Mouse (Mus musculus) cerebellum, adult 11-12 months (tissue): ENCODE results near the gene Gabrd.
A peak's percentile ranks its signal among the peaks of the same experiment; 100 is the strongest.

Experiments
- DNase-seq: peaks from one replicate; pipeline ENCODE4 v3.0.0; 2022

Gene Gabrd

DNA sequence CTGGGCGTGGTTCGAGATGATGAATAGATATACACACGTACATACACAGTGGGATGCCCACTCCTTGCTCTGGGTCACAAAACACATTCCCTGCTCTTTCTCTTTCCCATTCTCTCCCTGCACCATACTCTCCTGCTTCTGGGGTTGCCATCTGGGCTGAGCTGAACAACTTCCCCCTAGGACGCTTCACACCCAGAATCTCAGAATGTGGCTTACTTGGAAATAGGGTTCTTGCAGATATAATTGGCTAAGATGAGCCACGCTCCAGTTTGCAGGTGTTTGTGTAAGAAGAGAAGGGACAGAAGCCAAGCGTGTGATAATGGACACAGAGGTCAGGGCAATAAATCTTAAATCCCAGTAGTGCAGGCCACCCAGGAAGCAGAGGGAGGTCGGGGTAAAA is 15.9 kb downstream of the Gabrd start:
- no peak for DNase-seq

DNA sequence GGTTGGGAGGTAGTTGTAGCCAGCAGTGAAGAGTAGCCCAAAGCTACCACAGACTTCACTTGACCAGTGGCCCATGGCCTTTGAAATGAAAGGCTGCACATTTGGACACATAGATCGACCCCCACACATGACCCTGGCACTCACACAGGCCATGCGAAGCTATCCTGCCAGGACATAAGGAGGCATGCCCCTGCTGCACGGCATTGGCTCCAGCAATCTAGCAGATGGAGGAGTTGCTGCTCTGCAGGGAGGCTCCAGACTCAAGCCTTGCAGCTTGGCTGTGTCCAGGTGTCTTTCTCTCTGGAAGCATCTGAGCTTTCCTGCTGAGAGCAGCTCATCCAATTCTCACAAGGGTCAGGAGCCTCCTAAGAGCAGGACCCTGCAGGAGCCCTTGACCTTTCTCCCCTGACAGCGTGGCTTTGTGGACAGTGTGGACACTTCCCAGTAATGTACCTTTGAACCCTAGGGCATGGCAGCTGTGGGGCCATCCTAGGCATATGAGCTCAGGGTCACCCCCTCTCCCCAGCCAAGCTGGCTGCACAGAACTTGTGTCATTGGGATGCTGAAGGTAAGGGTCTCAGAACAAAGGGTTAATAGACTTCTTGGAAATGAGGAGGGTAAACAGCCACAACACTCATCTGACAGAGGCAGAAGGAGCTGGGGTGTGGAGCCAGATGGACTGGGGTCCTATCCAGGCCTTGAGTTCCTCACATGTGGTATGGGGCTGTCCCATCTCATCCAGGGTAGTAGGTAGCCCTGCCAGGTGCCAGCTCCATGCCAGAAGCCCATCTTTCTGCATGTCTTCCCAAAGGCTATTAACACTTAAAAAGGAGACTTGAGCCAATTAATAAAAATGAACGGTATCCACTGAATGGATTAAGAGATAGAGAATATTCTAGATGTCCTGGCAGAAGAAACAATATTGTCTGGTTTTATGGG is 25.8 kb downstream of the Gabrd start:
- DNase-seq: peak; percentile 70

DNA sequence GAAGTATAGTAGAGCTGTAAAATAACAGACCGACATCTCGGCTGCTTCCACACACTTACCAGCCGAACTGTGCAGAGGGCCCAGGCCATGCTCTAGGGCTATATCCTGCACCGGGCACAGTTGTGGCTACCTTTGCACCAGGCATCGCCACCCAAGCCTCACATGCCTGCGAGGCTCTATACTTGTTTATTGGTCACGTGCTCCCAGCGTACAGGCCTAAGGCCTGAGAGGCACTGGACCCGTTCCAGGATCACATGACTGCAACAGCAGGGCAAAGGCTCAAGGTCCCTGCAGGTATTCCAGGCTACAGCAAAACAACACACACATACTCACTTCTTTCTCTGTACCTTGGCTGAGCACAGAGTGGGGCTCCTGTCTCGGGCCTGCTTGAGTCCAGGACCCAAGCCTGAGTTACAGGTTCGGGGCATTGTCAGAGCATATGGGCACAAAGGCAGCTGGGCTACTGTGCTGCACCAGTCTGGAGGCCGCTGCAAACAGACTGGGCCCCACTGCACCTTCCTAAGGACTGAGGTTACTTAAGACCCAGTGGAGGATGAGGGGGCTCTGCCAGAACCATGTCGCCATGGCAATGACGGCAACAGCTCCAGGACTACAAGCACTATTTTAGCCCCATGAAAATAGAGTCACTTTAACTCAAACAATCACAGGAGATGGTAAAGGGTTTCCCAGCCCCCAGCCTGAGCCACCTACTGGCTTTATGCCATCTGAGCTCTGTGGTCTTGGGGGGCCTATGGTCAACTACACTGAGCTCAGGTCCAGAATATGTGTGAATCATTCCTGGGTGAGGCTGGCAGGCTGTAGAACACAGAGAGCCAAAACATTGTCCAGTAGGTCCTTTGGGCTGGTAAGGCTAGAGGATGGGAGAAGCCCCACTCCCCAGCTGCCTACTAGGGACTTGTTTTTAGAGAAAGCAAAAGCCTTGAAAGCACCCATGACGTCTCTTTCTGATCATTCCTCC is 26.9 kb downstream of the Gabrd start:
- DNase-seq: peak; percentile 31

DNA sequence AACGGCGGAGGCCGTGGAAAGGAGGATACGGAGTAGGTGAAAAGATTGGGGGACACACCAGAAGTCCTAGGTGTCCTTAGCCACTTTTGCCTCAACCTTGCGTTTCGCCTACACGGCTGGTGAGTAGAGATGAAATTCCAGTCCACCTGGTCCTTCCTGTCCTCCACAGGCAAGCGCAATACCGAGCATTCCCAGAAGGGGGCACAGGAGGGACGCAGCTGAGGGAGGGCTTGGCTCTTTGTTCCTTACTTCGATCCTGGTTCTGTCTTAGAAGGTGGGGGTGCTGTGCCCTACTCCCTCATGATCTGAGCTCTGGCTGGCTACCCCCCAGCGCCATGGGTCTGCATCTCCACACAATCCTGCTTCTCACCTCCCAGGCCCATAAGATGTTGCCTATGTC is 29.2 kb downstream of the Gabrd start:
- peak; percentile 88 for DNase-seq

DNA sequence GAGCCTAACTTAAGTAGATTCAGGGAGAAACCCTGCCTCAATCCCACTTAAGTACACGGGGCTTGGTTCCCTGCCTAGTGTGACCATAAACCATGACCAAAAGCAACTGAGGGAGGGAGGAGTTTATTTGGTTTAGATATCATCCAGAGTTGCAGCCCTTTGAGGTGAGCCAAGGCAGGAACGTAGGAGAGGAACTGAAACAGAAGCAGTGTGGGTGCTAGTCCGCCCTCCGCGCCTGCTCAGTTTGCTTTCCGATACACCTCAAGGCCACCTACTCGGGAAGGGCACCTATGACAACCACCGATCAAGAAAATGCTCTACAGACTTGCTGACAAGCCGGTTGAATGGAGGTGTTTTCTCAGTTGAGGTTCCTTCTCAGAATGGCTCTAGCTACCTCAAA is 30.2 kb downstream of the Gabrd start:
- peak; percentile 28 for DNase-seq

DNA sequence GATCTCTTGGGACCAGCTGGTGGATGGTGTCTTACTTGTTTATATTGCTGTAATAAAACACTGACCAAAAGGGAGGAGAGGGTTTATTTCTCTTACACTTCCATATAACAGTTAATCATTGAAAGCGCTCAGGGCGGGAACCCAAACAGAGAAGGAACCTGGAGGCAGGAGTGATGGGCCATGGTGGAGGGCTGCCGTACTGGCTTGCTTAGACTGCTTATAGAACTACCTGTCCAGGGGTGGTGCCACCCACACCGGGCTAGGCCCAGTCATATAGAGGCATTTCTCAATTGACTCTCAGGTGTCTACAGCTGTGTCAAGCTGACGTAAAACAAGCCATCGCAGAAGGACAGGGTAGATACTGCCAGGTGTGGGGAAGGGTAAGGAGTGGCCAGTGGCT is 31.1 kb downstream of the Gabrd start:
- peak; percentile 27 for DNase-seq

DNA sequence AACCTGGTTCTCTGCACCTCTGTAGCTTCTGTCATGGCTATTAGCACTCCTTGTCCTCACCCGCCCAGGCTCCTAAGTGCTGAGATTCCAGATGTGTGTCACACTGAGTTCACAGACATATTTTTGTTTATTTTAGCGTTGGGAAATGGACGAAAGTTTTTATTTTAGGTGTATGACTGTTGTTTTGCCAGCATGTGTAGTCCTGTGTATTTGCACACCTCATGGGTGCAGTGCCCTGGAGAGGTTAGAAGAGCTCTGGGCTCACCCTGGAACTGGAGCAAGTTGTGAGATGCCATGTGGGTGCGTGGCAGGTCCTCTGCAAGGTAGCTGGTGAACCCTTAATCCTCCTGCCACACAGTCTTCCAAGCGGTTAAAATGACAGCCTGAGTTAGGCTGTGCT is 35.5 kb downstream of the Gabrd start:
- DNase-seq: peak; percentile 28

DNA sequence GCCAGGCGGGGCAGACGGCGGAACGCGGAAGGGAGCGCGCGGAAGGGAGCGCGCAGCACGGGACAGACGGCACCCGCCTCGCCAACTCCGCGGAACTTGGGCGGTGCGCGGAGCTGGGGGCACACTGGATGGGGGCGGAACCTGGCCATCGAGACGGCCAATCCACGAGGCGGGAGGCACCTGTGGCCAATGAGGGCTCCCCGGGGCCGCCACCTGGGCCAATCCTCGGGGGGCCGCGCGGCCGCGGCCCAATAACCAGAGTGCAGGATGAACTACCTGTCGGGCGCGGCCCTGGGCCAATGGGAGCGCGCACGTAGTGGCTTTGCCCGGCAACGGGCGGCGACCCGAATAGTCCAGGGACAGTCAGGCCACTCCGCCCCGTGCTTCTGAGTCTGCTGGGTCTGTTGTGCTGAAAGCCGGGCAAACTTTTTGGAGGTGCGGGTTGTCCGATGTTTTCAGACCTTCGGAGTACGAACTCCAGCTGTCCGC is 36.6 kb downstream of the Gabrd start, which contains the start of gene Prkcz:
Gene Prkcz, minus strand, starts transcription at position 59 of the 489 bp plus-strand sequence.
- peak; percentile 98 for DNase-seq

DNA sequence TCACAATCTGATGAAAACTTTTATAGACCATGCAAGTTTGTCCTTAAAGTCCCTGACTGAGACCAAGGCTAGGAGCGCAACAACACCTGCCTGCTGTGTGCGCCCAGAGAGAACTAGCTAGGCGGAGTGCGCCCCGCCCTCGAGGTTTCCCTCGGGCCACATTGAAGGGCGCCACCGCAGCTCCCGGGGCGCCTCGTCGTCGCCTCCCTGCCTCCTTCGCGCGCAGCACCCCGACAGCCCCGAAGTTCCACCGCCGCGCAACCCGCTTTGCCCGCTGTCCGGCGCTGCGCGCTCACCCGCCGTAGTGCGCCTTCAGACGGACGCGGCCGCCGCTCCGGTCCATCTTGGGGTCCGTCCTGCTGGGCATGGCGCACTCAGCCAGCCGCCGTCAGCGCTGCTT is 37.1 kb downstream of the Gabrd start:
- no peak for DNase-seq

DNA sequence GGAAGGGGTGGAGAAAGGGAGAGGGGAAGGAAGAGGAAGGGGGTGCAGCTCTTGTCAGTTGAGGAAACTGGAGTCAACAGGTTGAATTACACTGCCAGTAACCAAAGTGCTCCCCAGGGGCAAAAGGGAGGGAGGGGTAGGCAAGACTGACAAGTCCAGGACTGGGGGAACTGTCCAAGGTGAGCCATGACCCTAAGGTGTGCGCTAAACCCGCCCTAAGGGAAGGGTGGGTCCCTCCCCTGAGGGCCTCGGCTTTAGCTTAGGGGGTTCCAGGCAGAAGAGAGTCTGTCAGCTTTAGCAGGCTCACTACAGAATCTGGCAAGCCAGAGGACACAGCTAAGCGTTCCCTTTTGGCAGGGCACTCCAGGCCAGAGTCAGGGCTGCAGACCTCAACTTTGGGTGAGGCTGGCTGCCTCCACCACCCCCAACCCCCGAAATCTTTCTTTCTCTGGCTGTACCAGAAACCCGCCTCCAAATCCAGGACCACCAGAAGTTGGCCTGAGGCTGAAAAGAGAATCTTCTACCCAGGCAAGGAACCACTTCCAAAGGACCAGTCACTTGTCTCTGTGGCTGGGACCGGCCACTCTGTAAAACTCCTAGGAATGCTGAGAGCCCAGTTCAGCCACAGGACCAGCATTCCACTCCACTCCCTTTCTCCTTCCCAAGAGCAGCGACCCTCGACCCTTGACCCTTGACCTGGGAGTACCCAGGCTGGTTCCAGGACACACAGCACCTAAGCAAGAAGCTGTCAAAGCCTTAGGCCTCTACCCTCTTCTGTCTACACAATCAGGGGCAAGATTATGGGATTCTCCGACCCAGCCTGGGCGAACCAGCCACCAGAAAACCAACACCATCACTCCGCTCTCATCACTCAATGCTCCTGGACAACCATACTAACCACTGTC is 38.1 kb downstream of the Gabrd start:
- peak; percentile 59 for DNase-seq

DNA sequence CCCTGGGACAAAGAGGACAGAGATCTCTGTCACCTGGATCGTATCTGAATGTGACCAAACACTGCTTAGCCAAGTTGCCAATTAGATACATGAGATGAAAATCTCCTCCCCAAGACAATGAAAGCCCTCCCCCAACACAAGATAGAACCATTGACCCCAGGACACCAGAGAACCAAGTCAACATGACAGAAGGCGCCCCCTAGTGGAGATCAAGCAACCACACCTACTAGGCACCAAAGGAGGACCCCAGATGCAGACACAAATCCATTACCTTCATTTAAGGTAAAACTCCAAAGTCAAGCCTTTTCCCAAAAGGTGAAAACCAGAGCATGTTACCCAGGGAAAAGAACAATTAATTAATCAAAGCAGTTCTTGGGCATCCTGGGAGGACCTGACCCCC is 40.3 kb downstream of the Gabrd start:
- no peak for DNase-seq

DNA sequence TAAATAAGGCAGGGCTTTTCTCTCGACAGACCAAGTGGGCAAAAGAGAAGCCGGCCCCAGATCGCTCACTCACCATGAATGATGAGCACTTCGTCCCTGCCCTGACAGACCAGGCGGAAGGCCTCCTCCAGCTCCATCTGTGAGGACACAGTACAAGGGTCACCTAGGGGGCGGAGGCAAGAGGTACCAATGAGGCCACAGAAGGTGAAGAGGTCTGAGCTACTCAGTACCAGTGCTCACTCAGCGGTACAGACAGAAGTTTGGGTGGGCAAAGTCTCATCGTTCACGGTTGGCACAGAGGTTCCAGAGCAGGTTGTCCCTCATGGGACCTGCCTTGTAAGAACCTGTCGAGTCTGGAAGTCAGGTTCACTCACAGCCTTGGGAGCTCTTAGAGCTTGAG is 41.6 kb downstream of the Gabrd start:
- no peak for DNase-seq

DNA sequence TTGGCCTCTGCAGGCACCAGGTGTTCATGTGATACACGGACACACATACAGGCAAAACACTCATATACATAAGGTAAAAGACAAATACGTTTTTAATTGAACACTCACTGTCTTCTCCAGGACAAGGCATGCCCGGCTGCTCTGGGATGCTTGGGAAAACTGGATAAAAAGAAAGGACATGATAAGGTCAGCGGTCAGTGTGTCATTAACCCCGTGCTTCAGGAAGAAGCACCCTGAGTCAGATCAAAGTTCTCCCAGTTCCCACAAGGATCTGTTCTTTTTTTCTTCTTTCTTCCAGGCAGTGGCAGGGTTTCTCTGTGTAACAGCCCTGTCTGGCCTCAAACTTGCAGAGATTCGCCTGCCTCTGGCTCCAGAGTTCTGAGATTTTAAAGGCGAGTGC is 43.4 kb downstream of the Gabrd start:
- no peak for DNase-seq

DNA sequence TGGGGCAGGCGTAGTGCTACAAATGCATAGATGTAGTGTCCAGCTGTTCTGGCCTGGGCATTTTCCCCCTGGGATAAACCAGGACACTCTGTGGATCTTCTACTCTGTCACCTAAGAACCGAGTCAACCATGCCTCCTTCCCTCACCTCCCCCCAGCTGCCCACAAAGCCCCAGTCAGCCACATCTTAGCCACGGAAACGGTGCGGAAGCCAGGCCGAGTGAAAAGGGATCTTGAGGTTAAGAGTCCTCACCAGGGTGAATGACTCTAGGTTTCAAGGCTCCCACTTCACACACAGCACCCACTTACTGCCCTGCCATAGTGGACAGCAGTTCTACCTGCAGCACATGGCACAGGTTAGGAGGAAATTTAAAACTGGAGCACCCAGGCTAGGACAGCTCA is 43.9 kb downstream of the Gabrd start:
- no peak for DNase-seq

DNA sequence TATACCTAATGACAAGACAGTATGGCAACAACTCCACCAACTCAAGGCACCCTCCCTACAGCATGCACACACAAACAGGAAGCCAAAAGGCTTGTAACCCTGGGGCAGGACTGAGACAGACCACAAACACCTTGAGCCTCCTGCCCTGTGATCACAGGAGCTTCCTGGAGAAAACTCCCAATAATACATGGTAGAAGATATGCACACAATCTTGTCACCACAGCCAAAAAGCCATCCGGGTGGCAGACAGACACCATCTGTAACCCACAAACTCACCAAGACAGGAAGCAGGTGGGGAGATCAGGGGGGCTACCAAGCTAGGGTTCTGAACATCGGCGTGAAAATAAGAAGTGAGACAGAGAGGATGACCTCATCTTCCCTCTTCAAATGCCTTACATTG is 45.3 kb downstream of the Gabrd start:
- no peak for DNase-seq

DNA sequence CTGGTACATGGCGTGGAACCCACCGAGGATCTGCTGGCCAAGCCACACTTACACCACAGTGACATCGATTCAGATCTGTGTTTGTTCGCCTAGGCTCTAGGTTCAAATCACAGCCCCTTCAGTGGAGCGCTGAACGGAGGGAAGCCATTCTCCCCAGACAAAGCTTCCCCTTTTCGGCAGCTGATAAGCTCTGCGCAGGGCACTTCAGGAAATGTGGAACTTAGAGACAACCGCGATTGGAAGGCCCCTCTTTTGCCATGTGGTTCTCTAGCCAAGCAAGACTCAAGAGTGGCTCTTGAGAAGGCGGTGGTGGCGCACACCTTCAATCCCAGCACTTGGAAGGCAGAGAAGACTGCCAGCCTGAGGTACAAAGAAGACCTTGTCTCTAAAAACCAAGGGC is 51.6 kb downstream of the Gabrd start:
- DNase-seq: no peak

DNA sequence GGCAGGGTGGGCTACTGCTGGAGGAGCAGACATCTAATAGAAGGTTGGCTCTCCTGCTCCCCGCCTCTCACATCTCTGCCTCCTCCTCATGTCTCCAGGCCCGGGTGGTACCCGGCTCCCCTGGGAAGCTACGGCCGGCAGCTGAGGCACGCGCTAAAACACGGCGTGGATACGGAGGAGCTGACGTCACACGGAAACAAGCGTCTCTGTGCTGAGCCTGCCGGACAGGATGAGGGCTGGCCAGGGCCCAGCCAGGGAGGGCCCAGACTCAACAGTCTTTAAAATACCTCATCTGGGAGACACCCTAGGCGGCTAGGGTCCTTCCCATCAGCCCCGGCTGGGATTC is 52.3 kb downstream of the Gabrd start:
- DNase-seq: peak; percentile 87

DNA sequence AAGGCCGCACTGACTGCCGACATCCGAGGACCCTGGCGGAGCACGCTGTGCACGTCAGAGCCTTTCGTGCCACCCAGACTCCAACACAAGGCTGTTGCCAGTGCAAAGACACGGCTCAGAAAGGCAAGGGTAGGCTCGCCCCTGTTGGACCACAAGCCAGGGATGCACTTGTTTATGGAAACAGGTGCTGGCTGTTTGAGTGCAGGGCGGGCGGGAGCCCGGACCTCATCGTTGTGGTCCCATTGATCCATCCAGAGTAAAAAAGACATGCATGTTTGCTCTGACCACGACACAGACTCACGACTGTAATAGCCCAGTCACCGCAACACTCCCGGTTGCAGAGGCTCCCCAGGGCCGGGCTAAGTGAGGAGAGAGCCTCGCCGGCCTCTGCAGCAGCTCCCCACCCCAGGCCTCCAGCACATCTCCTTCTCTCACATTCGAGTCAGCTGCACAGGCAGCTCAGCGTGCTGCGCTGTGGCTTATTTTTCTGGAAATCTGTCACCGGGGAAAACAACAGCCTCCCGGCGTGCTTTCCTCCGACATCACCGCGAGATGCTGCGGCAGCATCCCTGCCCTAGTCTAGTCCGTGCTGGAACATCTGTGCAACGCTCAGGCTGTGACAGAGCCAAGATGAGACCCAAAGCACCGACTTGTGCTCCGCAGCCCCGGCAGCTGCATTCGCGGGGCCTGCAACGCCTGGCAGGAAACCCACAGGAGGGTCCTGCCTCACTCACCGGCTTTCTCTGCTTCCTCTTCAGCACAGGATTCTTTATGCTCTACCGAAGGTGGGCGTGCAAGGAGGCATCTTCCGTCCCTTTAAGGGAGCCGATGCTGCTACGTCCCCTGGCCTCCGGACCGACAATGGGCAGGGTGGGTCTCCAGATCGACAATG is 53.0 kb downstream of the Gabrd start:
- peak; percentile 73 for DNase-seq

DNA sequence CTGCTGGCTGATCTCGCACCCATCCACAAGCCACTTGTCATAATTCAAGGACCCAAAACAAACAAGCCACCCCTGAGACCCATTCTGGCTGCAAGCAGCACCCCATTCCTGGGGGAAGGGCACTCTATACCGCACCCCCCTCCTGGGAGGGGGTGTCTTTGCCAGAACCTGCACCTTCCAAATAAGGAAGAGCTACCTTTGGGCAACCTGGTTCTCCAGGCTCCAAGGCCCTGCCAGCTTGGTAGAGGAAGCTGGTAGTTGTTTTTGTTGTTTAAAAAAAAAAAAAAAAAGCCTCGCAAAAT is 53.7 kb downstream of the Gabrd start:
- DNase-seq: peak; percentile 74

DNA sequence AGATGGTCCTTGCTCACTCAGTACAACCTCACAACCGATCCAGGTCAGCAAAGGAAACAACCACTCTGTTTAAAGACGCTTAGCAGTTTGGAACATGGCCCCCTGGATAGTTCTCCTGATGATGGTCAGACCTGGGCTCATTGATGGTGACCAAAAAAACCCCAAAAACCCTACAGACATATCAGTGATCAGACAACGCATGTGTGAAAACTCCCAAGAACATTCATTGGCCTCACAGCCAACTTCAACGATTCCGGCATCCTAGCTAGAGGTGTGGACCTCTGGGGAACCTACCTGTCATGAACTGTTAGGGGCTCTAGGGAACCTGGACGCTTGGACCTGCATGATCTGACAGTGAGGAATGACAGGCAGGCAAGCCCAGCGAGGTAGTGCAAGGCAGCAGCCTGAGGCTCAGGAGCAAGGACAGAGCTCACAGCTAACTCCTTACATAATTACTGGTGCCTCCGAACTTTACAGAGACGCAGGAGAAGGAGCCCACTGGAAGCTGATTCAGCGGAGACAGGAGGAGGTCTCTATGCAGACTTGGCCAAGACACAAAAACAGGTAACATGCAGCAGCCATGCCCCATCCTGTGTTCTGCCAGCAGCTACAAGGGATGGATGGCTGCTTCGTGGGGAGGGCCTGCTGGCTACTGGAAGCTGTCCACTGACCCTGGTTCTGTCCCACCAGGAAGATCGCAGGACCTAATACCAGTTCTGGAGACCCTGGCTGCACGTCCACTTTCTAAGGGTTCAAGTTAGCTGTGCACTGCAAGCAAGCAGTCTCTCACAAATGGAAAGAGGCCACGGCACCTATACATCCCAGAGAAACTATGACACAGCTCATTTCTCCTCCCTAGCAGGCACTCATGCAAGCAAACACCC is 54.3 kb downstream of the Gabrd start:
- DNase-seq: peak; percentile 74
